Mouse (Mus musculus) forebrain, embryonic 16.5 days (tissue): Measurements from ENCODE around the gene BC005537. TPM values are rescaled to one million over a fixed set of nuclear protein-coding genes. Genes with fewer than 3 reads are reported as not detected.
"Not testable (repeated sequence)": the region's sequence is repeated elsewhere in the genome, so short reads cannot be mapped to it uniquely, and the experiment has no call there.

Experiments
- ATAC-seq: fragments of 200-750 bp; cut with Nextera tagmentation; 2 replicates; pipeline ENCODE4 v1.8.0; 2017; ENCODE audit warnings: mild to moderate bottlenecking, moderate library complexity
- H3K27ac ChIP-seq: fragments of 300-500 bp; sonication (generic); 2 replicates; pipeline ENCODE4 v1.5.1; 2014; ENCODE audit warnings: low read length, control low read depth
- H3K27me3 ChIP-seq: fragments of 300-500 bp; sonication (generic); replicated peaks from 2 replicates; pipeline ENCODE4 v1.6.1; 2014; ENCODE audit warnings: low read length; ENCODE audit not compliant: control insufficient read depth, insufficient read depth
- H3K36me3 ChIP-seq: fragments of 300-500 bp; sonication (generic); 2 replicates; pipeline ENCODE4 v1.6.1; 2014; ENCODE audit not compliant: control insufficient read depth, insufficient read depth
- H3K4me1 ChIP-seq: fragments of 300-500 bp; sonication (generic); replicated peaks from 2 replicates; pipeline ENCODE4 v1.6.1; 2014; ENCODE audit warnings: low read length; ENCODE audit not compliant: control insufficient read depth, insufficient read depth
- H3K4me2 ChIP-seq: fragments of 300-500 bp; sonication (generic); 2 replicates; pipeline ENCODE4 v1.6.1; 2014; ENCODE audit warnings: mild to moderate bottlenecking, low read length, control low read depth
- H3K4me3 ChIP-seq: fragments of 300-500 bp; sonication (generic); replicated peaks from 2 replicates; pipeline ENCODE4 v1.5.1; 2014; ENCODE audit warnings: mild to moderate bottlenecking, low read length, control low read depth
- H3K9ac ChIP-seq: fragments of 300-500 bp; sonication (generic); replicated peaks from 2 replicates; pipeline ENCODE4 v1.6.1; 2014; ENCODE audit warnings: low read depth, low read length, control low read depth
- H3K9me3 ChIP-seq: fragments of 300-500 bp; sonication (generic); 2 replicates; pipeline ENCODE4 v1.6.1; 2016; ENCODE audit warnings: low read length; ENCODE audit not compliant: control insufficient read depth
- WGBS: fragments of 180-500 bp; shearing (Covaris S2); extraction: QIAGEN DNeasy Blood & Tissue Kit; methylation state at CpG from one replicate; pipeline ENCODE4 v1.1.7; 2014; 5-methylcytosine and 5-hydroxymethylcytosine counted together
- polyA plus RNA-seq: library from polyadenylated mRNA; unstranded; fragments of >200 nt; fragmentation: Nextera tagmentation; extraction: Ambion mirVana; gene quantifications from 2 replicates; pipeline ENCODE4 v1.2.1, GENCODE M21; 2015

Gene BC005537
- polyA plus RNA-seq, 1 experiment from 2014 or later = 26.8 TPM

- H3K4me2 ChIP-seq, ATAC-seq, H3K9me3 ChIP-seq, H3K36me3 ChIP-seq, H3K9ac ChIP-seq, H3K27me3 ChIP-seq, H3K4me1 ChIP-seq, H3K27ac ChIP-seq, H3K4me3 ChIP-seq: not testable (repeated sequence)
- WGBS = 75% methylated on average over 4 of the region's 4 CpGs
Observed at GRCm38 (mm10) chr13:24767809-24768208, 33.6 kb upstream of the BC005537 start.

GRCm38 (mm10) chr13:24771482-24771881 lies 30.0 kb upstream of the BC005537 start:
- not testable (repeated sequence) for ATAC-seq, H3K9ac ChIP-seq, H3K9me3 ChIP-seq, H3K27ac ChIP-seq, H3K4me2 ChIP-seq, H3K36me3 ChIP-seq, H3K4me1 ChIP-seq, H3K27me3 ChIP-seq, H3K4me3 ChIP-seq
- WGBS = 90% methylated on average over 10 of the region's 10 CpGs

- Histone ChIP-seq H3K4me1 (no peaks in the 10 kb centered on the region), H3K36me3 (no peaks in the 10 kb centered on the region), H3K27ac (no peak overlapping the region), H3K4me3 (no peak overlapping the region), H3K27me3 (no peaks in the 10 kb centered on the region), H3K9me3 (no peaks in the 10 kb centered on the region), H3K9ac (no peak overlapping the region), H3K4me2 (no peak overlapping the region)
- WGBS = 53% methylated on average over 7 of the region's 7 CpGs
- no peak for ATAC-seq
Observed at GRCm38 (mm10) chr13:24776146-24776844, 25.2 kb upstream of the BC005537 start.

- H3K4me2 ChIP-seq = no peak overlapping the region
- H3K27me3 ChIP-seq = no peaks in the 10 kb centered on the region
- WGBS = 82% methylated on average over 2 of the region's 2 CpGs
Observed at GRCm38 (mm10) chr13:24778026-24778425, 23.4 kb upstream of the BC005537 start.

GRCm38 (mm10) chr13:24778706-24779380 lies 22.6 kb upstream of the BC005537 start:
- Histone ChIP-seq H3K27me3 (no peaks in the 10 kb centered on the region), H3K9ac (no peak overlapping the region), H3K4me1 (no peaks in the 10 kb centered on the region), H3K4me3 (no peak overlapping the region), H3K27ac (no peak overlapping the region), H3K36me3 (no peaks in the 10 kb centered on the region), H3K9me3 (no peaks in the 10 kb centered on the region), H3K4me2 (no peak overlapping the region)
- ATAC-seq = no peak
- WGBS = 89% methylated on average over 8 of the region's 8 CpGs

More at GRCm38 (mm10) chr13:24778026-24778425, 23.4 kb upstream of the BC005537 start:
- H3K27ac ChIP-seq = no peak overlapping the region
- no peak for ATAC-seq
- no peaks in the 10 kb centered on the region for H3K9me3 ChIP-seq
- H3K4me3 ChIP-seq = no peak overlapping the region
- no peaks in the 10 kb centered on the region for H3K4me1 ChIP-seq
- no peaks in the 10 kb centered on the region for H3K36me3 ChIP-seq
- no peak overlapping the region for H3K9ac ChIP-seq

DNA sequence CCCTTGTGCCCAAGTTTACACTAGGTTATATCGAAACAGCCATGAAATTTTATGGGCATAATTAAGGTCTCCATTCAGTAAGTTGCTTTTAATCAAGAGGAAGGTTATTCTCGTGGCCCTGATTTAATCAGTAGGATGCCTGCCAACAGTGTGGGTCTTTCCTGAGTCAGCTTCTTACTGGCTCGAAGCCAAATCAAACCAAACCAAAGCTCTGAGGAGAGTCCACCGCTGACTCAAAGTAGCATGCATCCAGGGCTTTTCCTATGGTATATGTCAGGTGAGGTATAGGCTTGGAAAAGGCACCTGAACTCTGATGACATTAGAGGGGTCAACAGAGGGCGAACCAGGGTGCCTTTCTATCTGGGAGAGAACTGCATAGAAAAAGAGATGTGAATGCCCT lies 19.5 kb upstream of the BC005537 start:
- WGBS = 48% methylated on average over 5 of the region's 5 CpGs
- no peak overlapping the region for H3K9ac ChIP-seq
- no peak overlapping the region for H3K27ac ChIP-seq
- H3K4me2 ChIP-seq = no peak overlapping the region
- H3K36me3 ChIP-seq = no peaks in the 10 kb centered on the region
- H3K9me3 ChIP-seq = no peaks in the 10 kb centered on the region
- H3K27me3 ChIP-seq = no peaks in the 10 kb centered on the region
- ATAC-seq = no peak
- 0 out of 2 replicates have a peak, but pooled peaks cover 3% of the 10 kb centered on the region for H3K4me1 ChIP-seq
- no peak overlapping the region for H3K4me3 ChIP-seq

- H3K4me1 ChIP-seq = 0 out of 2 replicates have a peak, but pooled peaks cover 3% of the 10 kb centered on the region
- 0 out of 2 replicates have a peak, but pooled peaks have one; percentile 6 for ATAC-seq
- no peak overlapping the region for H3K4me2 ChIP-seq
- H3K9ac ChIP-seq = no peak overlapping the region
- H3K27me3 ChIP-seq = no peaks in the 10 kb centered on the region
- 36% methylated on average over 11 of the region's 11 CpGs for WGBS
- no peaks in the 10 kb centered on the region for H3K9me3 ChIP-seq
- no peak overlapping the region for H3K27ac ChIP-seq
- no peak overlapping the region for H3K4me3 ChIP-seq
- no peaks in the 10 kb centered on the region for H3K36me3 ChIP-seq
Observed at GRCm38 (mm10) chr13:24786014-24786490, 15.4 kb upstream of the BC005537 start.

GRCm38 (mm10) chr13:24787477-24787876 lies 14.0 kb upstream of the BC005537 start:
- H3K4me1 ChIP-seq = 0 out of 2 replicates have a peak, but pooled peaks cover 3% of the 10 kb centered on the region
- H3K27me3 ChIP-seq = no peaks in the 10 kb centered on the region
- no peak overlapping the region for H3K27ac ChIP-seq
- 85% methylated on average over 5 of the region's 5 CpGs for WGBS
- no peak overlapping the region for H3K4me2 ChIP-seq
- H3K9ac ChIP-seq = no peak overlapping the region
- ATAC-seq = no peak
- no peaks in the 10 kb centered on the region for H3K36me3 ChIP-seq
- H3K4me3 ChIP-seq = no peak overlapping the region
- H3K9me3 ChIP-seq = no peaks in the 10 kb centered on the region

GRCm38 (mm10) chr13:24791349-24791748 lies 10.1 kb upstream of the BC005537 start:
- H3K27ac ChIP-seq = no peak overlapping the region
- ATAC-seq = no peak
- H3K4me3 ChIP-seq = no peak overlapping the region
- no peaks in the 10 kb centered on the region for H3K4me1 ChIP-seq
- no peaks in the 10 kb centered on the region for H3K36me3 ChIP-seq
- H3K27me3 ChIP-seq = no peaks in the 10 kb centered on the region
- WGBS = 73% methylated on average over 2 of the region's 2 CpGs
- no peaks in the 10 kb centered on the region for H3K9me3 ChIP-seq
- no peak overlapping the region for H3K4me2 ChIP-seq
- no peak overlapping the region for H3K9ac ChIP-seq
